Mouse (Mus musculus): ENCODE results near the gene Mov10l1. TPM values are rescaled to one million over a fixed set of nuclear protein-coding genes. Genes with fewer than 3 reads are reported as not detected.

The Mov10l1 gene
- polyA plus RNA-seq (2021): not detected

DNA sequence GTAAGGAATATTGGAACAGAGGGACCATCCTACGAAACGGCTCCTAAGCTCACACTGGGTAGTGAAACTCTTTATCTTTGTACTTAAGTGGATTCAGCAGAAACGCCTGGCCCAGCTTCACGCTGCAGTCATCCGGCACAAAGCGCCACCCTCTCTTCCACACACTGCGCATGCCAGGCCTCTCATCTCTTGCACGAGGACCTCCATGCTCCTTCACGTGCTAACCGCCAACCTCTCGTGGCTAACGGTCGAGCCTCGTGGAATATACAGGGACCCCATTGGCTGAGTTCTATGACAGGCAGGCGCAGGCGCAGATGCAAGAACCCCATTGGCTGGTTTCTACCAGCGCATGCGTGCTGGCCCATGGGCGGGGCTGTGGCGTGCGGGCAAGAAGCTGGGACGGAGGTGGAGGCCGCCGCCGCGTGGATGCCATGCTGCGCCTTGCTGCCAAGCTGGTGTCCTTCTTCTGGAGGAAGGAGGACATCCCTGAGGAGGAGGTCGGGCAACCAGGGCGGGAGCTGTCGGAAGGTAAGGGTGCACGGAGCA is at the start of gene Mov10l1:
Gene Mov10l1 (plus strand): TSS at position 376 of the 546 bp plus-strand sequence.
- ATAC-seq: no peak
- in situ Hi-C loops (cut with MboI; ENCODE audit: low pct_unique_long_range_greater_than_20kb): no loop called here
- DNase-seq (ENCODE audit: low read depth, low spot score): no peak
- no peak for TF ChIP-seq CTCF (IDR thresholded peaks at IDR 0.05)
- POLR2A ChIA-PET: no interaction called here
- CTCF ChIA-PET: no interaction called here
- peaks cover 49% of the 10 kb centered on the region for H3K27me3 ChIP-seq

DNA sequence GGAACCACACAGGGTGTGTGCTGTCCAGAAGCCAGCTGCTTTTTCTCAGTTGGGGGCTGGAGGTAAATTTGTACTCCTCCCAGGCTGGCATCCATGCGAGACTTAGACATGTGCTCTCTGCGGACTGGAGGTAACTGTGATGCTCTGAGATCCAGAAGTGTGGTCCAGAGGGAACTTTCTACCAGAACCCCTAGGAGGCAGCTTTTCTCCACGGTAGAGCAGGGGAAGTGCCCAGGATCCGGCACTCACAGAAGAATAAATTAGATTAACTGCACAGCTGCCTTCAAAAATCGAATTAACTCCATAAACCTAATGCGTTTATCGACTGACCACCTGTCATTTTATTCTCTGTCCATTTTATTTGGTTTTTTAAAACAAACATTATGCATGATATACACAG is 48.6 kb upstream of the Mov10l1 start:
- ChIA-PET POLR2A (no interaction called here), CTCF (no interaction called here)
- ATAC-seq (no peak), DNase-seq (ENCODE audit: low read depth, low spot score) (no peak)
- no peaks in the 10 kb centered on the region for H3K27me3 ChIP-seq
- in situ Hi-C loops (cut with MboI; ENCODE audit: low pct_unique_long_range_greater_than_20kb): no loop called here
- TF ChIP-seq CTCF (IDR thresholded peaks at IDR 0.05): no peak

DNA sequence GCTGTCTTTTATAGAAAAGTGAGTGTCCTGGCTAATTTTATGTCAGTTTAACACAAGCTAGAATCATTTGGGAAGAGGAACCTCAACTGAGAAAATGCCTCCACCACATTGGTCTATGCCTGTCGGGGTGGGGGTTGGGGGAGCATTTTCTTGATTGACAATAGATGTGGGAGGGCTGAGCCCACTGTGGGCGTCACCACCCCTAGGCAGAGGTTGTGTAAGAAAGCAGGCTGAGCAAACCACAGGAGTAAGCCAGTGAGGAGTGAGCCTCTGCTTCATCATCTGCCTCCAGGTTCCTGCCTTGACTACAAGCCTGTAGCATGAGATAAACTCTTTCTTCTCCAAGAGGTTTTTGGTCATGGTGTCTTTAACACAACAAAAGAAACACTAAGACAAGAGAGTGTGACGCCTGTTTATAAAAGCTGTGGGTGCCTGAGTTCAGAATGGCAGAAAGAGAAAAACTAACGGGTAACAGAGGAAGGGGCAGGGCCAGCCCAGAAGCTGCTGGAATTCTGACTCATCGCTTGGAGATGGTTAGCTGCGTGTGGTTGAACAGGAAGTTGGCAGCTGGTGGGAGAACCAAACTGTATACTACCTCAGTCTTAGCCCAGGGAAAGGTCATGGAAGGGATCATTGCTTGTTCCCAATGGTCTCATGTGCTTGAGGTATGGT is 46.0 kb upstream of the Mov10l1 start:
- ChIA-PET CTCF (interaction anchor here (1.1 to 3.4 kb wide), 3 partner anchors 15 to 109 kb away, joined by 3 to 18 read pairs (median 4); no protein-coding TSS in a partner anchor), POLR2A (interaction anchor here (1.0 to 1.4 kb wide), 3 partner anchors 14 to 75 kb away, joined by 3 to 7 read pairs (median 4); partner anchors contain the start of gene Pim3)
- TF ChIP-seq CTCF (IDR thresholded peaks at IDR 0.05): no peak
- ATAC-seq (peak; percentile 84), DNase-seq (ENCODE audit: low read depth, low spot score) (no peak)
- no peaks in the 10 kb centered on the region for H3K27me3 ChIP-seq
- in situ Hi-C loops (cut with MboI; ENCODE audit: low pct_unique_long_range_greater_than_20kb): no loop called here

DNA sequence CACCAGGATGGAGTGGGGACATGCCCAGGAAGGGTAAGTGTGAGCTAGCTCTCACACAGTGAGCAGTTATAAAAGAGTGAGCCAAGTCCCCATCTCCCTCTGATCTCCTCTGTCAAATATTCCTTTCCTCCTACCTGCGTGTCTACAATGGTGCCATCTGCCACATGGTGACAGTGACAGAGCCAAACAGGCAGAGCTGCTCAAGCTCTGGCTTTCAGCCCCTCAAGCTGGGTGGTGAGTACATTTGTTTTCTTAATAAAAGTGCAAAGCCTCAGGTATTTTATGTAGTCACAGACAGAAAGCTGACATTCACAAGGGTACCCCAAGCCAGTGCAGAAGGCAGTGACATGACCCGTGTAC is 45.4 kb upstream of the Mov10l1 start:
- DNase-seq (ENCODE audit: low read depth, low spot score) (no peak), ATAC-seq (no peak)
- in situ Hi-C loops (cut with MboI; ENCODE audit: low pct_unique_long_range_greater_than_20kb): no loop called here
- POLR2A ChIA-PET: interaction anchor here (1.0 to 1.4 kb wide), 3 partner anchors 14 to 76 kb away, joined by 3 to 7 read pairs (median 4); partner anchors contain the start of gene Pim3
- CTCF ChIA-PET: interaction anchor here (1.1 to 3.4 kb wide), 2 partner anchors 15 to 110 kb away, joined by 4 to 18 read pairs; no protein-coding TSS in a partner anchor
- H3K27me3 ChIP-seq: peaks cover 3% of the 10 kb centered on the region
- no peak for TF ChIP-seq CTCF (IDR thresholded peaks at IDR 0.05)

DNA sequence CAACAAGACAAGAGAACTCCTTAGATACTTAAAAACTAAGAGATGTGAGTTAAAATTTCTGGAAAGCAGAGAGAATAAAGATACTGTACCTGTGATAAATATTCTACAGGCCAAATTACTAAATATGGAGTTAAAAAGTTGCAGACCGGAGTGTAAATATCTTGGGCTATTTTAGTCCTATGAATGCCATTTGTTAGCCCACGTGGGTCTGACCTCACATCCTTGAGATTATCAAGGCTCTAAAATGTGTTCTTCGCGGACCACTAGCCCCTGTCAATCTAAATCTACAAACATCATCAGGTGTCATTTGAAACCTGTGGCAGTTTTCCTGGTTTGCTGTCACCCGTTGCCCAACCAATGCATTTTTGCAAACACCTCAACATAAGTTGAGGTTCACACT is 39.9 kb upstream of the Mov10l1 start:
- peaks cover 3% of the 10 kb centered on the region for H3K27me3 ChIP-seq
- no peak for TF ChIP-seq CTCF (IDR thresholded peaks at IDR 0.05)
- in situ Hi-C loops (cut with MboI; ENCODE audit: low pct_unique_long_range_greater_than_20kb): no loop called here
- ATAC-seq (no peak), DNase-seq (ENCODE audit: low read depth, low spot score) (no peak)
- CTCF ChIA-PET: no interaction called here
- POLR2A ChIA-PET: no interaction called here

DNA sequence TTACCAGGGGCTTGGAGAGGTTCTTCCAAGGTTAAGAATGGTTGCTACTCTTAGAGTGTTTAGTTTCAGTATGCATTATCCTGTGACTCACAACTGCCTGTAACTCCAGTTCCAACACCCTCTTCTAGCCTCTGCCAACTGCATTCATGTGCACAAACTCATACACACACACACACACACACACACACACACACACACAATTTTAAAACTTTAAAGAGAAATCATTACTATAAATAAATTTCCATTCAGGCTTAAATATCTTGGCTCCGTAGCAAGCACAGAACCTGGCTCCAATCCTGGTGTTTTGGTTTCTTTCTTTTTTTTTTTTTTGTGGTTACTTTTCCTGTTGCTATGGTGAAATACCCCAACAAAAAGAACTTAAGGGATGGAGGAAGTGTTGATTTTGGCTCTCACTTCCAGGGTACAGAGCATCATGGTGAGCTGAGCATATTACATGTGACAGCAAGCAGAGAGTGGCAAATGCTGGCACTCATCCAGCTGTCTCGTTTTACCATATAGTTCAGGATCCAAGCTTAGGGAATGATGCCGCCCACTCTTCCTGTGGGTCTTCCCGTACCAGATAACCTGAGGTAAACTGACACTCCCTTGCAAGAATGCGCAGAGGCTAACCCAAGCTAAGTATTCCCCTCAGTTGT is 38.7 kb upstream of the Mov10l1 start:
- ATAC-seq: no peak
- CTCF ChIA-PET: interaction anchor here (1.5 kb wide), 1 partner anchor 20 kb away, joined by 3 read pairs; no protein-coding TSS in a partner anchor
- POLR2A ChIA-PET: no interaction called here
- in situ Hi-C loops (cut with MboI; ENCODE audit: low pct_unique_long_range_greater_than_20kb): no loop called here
- peaks cover 8% of the 10 kb centered on the region for H3K27me3 ChIP-seq
- no peak for TF ChIP-seq CTCF (IDR thresholded peaks at IDR 0.05)
- no peak for DNase-seq (ENCODE audit: low read depth, low spot score)

DNA sequence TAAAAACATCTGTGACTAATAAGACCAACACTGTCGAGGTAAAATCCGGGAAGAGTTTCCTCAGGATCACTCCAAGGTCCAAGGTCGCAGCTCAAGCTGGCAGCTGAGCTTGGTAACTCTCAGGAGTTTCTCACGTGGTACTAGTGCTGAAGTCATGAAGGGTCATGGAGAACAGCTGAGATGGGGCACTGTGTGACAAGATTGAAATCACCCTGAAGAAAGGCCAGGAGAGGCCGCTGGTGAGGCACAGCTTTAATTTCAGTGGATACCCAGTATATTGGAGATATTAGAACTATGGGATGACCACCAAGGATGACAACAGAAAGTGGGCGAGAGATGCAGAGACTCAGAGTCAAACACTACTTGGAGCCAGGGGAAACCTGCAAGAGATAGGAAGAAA is 35.9 kb upstream of the Mov10l1 start:
- ATAC-seq: no peak
- peaks cover 10% of the 10 kb centered on the region for H3K27me3 ChIP-seq
- ChIA-PET POLR2A (interaction anchor here (0.7 kb wide), 1 partner anchor 127 kb away, joined by 3 read pairs; no protein-coding TSS in a partner anchor), CTCF (no interaction called here)
- in situ Hi-C loops (cut with MboI; ENCODE audit: low pct_unique_long_range_greater_than_20kb): no loop called here
- no peak for DNase-seq (ENCODE audit: low read depth, low spot score)
- TF ChIP-seq CTCF (IDR thresholded peaks at IDR 0.05): no peak

DNA sequence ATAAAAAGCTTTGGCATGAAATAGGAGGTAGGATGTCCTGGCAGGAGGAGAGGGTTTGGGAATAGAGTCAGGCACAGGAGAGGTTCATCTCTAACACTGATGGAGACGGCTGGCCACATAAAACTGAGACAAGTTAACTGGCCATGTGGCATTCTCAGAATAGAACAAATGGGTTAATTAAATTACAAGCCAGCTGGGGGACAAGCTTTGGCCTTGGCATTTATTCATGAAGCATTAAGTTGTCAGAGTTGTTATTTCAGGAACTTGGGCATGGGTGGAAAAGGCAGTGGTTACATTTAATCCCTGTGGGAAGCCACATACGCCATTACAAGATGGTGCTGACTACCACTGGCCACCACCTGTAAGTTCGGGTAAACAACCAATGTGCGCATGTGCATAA is 31.5 kb upstream of the Mov10l1 start:
- no peak for DNase-seq (ENCODE audit: low read depth, low spot score)

DNA sequence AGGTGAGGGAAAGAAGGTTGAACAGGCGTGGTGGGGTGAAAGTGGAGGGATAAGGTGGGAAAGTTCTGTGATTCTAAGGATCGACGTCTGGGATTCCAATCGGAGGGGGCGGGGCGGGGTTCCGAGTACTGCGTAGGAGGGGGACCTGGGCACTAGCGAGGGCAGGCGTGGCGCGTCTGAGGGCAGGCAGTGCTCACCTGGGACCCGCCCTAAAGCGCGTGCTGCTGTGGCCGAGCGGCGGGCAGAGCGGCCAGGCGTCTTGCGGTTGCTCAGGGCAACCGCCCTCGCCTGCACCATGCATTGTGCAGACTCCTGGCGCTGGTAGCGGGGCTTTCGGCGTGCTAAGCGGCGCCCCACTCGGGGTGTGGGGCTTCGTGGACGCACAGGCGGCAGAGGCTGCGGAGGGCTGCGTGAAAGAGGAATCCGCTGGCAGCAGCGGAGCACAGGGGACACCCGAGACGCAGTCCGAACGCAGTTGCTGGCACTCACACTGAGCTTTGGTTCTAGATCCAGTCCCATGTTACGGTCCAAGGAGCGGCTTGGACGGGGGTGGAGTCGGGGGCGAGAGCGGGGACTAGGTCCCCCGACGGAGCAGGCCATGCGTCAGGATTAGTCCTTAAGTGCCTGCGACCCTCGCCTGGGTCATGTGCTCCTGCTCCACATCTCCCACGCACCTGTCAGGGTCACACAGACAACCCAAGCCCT is 28.2 kb upstream of the Mov10l1 start, which contains the start of gene Ttll8:
Gene Ttll8 (minus strand): TSS at position 51 of the 705 bp plus-strand sequence.
- in situ Hi-C loops (cut with MboI; ENCODE audit: low pct_unique_long_range_greater_than_20kb): loop anchor here (10.0 kb wide), 1 partner anchor 250 kb away; no protein-coding TSS in a partner anchor
- TF ChIP-seq CTCF (IDR thresholded peaks at IDR 0.05): no peak
- POLR2A ChIA-PET: interaction anchor here (0.5 kb wide), 1 partner anchor 458 kb away, joined by 3 read pairs; no protein-coding TSS in a partner anchor
- ATAC-seq (no peak), DNase-seq (ENCODE audit: low read depth, low spot score) (no peak)
- CTCF ChIA-PET: no interaction called here
- peaks cover 2% of the 10 kb centered on the region for H3K27me3 ChIP-seq

More for the DNA sequence above, 31.5 kb upstream of the Mov10l1 start:
- POLR2A ChIA-PET: interaction anchor here (1.0 to 1.7 kb wide), 2 partner anchors 15 to 28 kb away, joined by 3 to 4 read pairs; partner anchors contain the start of gene Mlc1
- no peak for TF ChIP-seq CTCF (IDR thresholded peaks at IDR 0.05)
- in situ Hi-C loops (cut with MboI; ENCODE audit: low pct_unique_long_range_greater_than_20kb): loop anchor here (10.0 kb wide), 1 partner anchor 254 kb away; no protein-coding TSS in a partner anchor
- no peak for ATAC-seq
- CTCF ChIA-PET: no interaction called here
- peaks cover 7% of the 10 kb centered on the region for H3K27me3 ChIP-seq

DNA sequence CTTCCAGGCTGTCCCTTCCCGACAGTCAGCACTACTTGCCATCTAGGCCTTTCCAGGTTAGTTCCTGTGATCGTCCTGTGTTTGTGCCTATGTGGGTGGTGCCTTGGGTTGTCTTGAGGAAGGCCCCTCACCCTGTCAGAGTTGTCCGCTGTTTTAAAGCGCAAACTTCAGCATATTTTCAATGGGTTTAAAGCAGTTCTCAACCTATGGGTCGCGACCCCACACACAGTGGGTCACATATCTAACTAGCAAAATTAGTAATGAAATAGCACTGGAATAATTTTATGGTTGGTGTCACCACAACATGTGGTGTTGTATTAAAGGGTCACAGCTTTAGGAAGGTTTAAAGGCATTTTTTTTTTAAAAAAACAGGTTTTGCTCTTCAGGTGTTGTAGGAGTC is 27.4 kb upstream of the Mov10l1 start:
- ChIA-PET CTCF (no interaction called here), POLR2A (no interaction called here)
- no peak for TF ChIP-seq CTCF (IDR thresholded peaks at IDR 0.05)
- H3K27me3 ChIP-seq: peaks cover 6% of the 10 kb centered on the region
- no peak for DNase-seq (ENCODE audit: low read depth, low spot score)
- ATAC-seq: no peak
- in situ Hi-C loops (cut with MboI; ENCODE audit: low pct_unique_long_range_greater_than_20kb): loop anchor here (10.0 kb wide), 1 partner anchor 249 kb away; no protein-coding TSS in a partner anchor

Data from Patski (cell line).